Mouse (Mus musculus): ENCODE data around the gene Aatf.
A peak's percentile ranks its signal among the peaks of the same experiment; 100 is the strongest.
"Not testable (repeated sequence)": the region's sequence is repeated elsewhere in the genome, so short reads cannot be mapped to it uniquely, and the experiment has no call there.

Gene Aatf

GRCm38 (mm10) chr11:84430336-84430735 is 83.0 kb downstream of the Aatf start:
- DNase-seq: no peak

- DNase-seq: peak in 1 of 2 experiments; percentile 11
Observed at GRCm38 (mm10) chr11:84429581-84429980, 83.7 kb downstream of the Aatf start.

- no peak for DNase-seq
Observed at GRCm38 (mm10) chr11:84426633-84426998, 86.7 kb downstream of the Aatf start.

- no peak for DNase-seq
Observed at GRCm38 (mm10) chr11:84425736-84426632, 87.3 kb downstream of the Aatf start.

- DNase-seq: no peak
Observed at GRCm38 (mm10) chr11:84420779-84421178, 92.5 kb downstream of the Aatf start.

- no peak for DNase-seq
Observed at GRCm38 (mm10) chr11:84413111-84413510, 100.2 kb downstream of the Aatf start.

- DNase-seq: no peak
Observed at GRCm38 (mm10) chr11:84412201-84412934, 101.0 kb downstream of the Aatf start.

- DNase-seq: no peak
Observed at GRCm38 (mm10) chr11:84411642-84412018, 101.7 kb downstream of the Aatf start.

- DNase-seq: no peak
Observed at GRCm38 (mm10) chr11:84410879-84411641, 102.3 kb downstream of the Aatf start.

GRCm38 (mm10) chr11:84410383-84410782 is 102.9 kb downstream of the Aatf start:
- DNase-seq: no peak

- DNase-seq: no peak
Observed at GRCm38 (mm10) chr11:84406733-84407132, 106.6 kb downstream of the Aatf start.

GRCm38 (mm10) chr11:84395010-84395409 is 118.3 kb downstream of the Aatf start:
- DNase-seq: no peak

- no peak for DNase-seq
Observed at GRCm38 (mm10) chr11:84393571-84393970, 119.8 kb downstream of the Aatf start.

- not testable (repeated sequence) for DNase-seq
Observed at GRCm38 (mm10) chr11:84392066-84392465, 121.3 kb downstream of the Aatf start.

GRCm38 (mm10) chr11:84391126-84391525 is 122.2 kb downstream of the Aatf start:
- DNase-seq: no peak

- DNase-seq: peak; percentile 29 to 58
Observed at GRCm38 (mm10) chr11:84389332-84389731, 124.0 kb downstream of the Aatf start.

- no peak for DNase-seq
Observed at GRCm38 (mm10) chr11:84383891-84384290, 129.4 kb downstream of the Aatf start.

GRCm38 (mm10) chr11:84382450-84382849 is 130.9 kb downstream of the Aatf start:
- no peak for DNase-seq

- DNase-seq: no peak
Observed at GRCm38 (mm10) chr11:84376510-84377365, 136.6 kb downstream of the Aatf start.

GRCm38 (mm10) chr11:84375951-84376496 is 137.3 kb downstream of the Aatf start:
- DNase-seq: no peak

- no peak for DNase-seq
Observed at GRCm38 (mm10) chr11:84373122-84373521, 140.2 kb downstream of the Aatf start.
